Mouse (Mus musculus): ENCODE data around the gene Pex14.

The Pex14 gene

GRCm38 (mm10) chr4:148979837-148980236, 119.8 kb downstream of the Pex14 start:
- no peak for DNase-seq

- DNase-seq, result no peak
Observed at GRCm38 (mm10) chr4:148978926-148979325, 120.8 kb downstream of the Pex14 start.

- DNase-seq, result no peak
Observed at GRCm38 (mm10) chr4:148978221-148978855, 121.3 kb downstream of the Pex14 start.

- no peak for DNase-seq
Observed at GRCm38 (mm10) chr4:148974833-148975232, 124.8 kb downstream of the Pex14 start.

- no peak for DNase-seq
Observed at GRCm38 (mm10) chr4:148973387-148973786, 126.3 kb downstream of the Pex14 start.

- no peak for DNase-seq
Observed at GRCm38 (mm10) chr4:148972707-148973106, 127.0 kb downstream of the Pex14 start.

- DNase-seq, result no peak
Observed at GRCm38 (mm10) chr4:148971613-148972242, 127.9 kb downstream of the Pex14 start.

- DNase-seq, result no peak
Observed at GRCm38 (mm10) chr4:148970742-148971141, 128.9 kb downstream of the Pex14 start.

- DNase-seq, result no peak
Observed at GRCm38 (mm10) chr4:148969610-148970009, 130.1 kb downstream of the Pex14 start.

- DNase-seq, result no peak
Observed at GRCm38 (mm10) chr4:148968859-148969258, 130.8 kb downstream of the Pex14 start.

GRCm38 (mm10) chr4:148966132-148966531, 133.5 kb downstream of the Pex14 start:
- DNase-seq, result no peak

- DNase-seq, result no peak
Observed at GRCm38 (mm10) chr4:148964541-148965310, 134.9 kb downstream of the Pex14 start.

GRCm38 (mm10) chr4:148962096-148962495, 137.6 kb downstream of the Pex14 start:
- DNase-seq, result no peak

- no peak for DNase-seq
Observed at GRCm38 (mm10) chr4:148961081-148961480, 138.6 kb downstream of the Pex14 start.

GRCm38 (mm10) chr4:148960011-148960410, 139.7 kb downstream of the Pex14 start:
- no peak for DNase-seq

GRCm38 (mm10) chr4:148955131-148955813, 144.4 kb downstream of the Pex14 start:
- DNase-seq, result peak; percentile 26

GRCm38 (mm10) chr4:148952328-148953222, 147.1 kb downstream of the Pex14 start:
- no peak for DNase-seq

- DNase-seq, result peak; percentile 23
Observed at GRCm38 (mm10) chr4:148951821-148952291, 147.8 kb downstream of the Pex14 start.

GRCm38 (mm10) chr4:148950932-148951650, 148.6 kb downstream of the Pex14 start:
- peak; percentile 24 for DNase-seq

- no peak for DNase-seq
Observed at GRCm38 (mm10) chr4:148950487-148950886, 149.2 kb downstream of the Pex14 start.

- no peak for DNase-seq
Observed at GRCm38 (mm10) chr4:148947833-148948388, 151.8 kb downstream of the Pex14 start.
